Mouse (Mus musculus): ENCODE data around the gene Rptn.
"Not testable (repeated sequence)": the region's sequence is repeated elsewhere in the genome, so short reads cannot be mapped to it uniquely, and the experiment has no call there.

Gene Rptn

GRCm38 (mm10) chr3:93393366-93393765 is at the start of gene Rptn:
Rptn (plus strand) TSS chr3:93393699.
- DNase-seq (ENCODE audit: low read depth, low spot score): no peak

DNA sequence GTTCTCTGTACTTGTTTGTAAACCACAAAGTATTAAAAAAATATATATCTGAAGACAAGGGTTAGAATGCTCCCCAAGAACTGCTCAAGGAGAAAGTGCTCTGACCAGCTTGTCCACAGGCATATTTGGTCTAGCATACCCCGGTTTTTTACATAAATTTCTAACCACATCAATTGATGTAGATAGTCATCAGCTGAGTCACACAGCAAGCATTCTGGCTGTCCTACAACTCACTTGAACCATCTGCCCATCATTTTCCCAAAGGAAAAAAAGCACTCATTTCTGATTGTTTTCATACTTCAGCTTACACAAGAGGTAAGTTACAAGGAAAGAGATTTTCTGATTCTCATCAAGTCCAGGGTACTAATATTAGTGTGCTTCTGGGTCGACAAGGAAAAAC is 46.6 kb upstream of the Rptn start:
- no peak for DNase-seq (ENCODE audit: low read depth, low spot score)

DNA sequence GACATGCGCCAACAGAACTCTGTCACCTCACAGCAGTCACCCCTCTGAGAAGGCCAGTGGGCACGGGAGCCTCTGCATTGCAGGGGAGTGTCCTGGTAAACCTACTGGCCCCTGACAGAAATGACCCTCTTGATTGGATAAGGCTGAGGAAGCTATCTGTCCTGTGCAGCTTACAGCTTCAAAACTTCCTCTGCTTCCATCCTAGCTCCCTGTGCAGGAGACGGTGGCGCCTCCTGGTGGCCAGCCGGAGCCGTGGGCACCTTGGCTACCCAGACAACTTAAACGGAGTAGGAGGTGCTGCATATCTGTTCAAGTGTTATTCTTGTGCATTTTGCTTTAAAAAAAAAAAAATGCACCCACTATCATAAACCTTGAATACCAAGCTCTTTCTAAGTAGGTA is 33.5 kb upstream of the Rptn start:
- DNase-seq (ENCODE audit: low read depth, low spot score): no peak

DNA sequence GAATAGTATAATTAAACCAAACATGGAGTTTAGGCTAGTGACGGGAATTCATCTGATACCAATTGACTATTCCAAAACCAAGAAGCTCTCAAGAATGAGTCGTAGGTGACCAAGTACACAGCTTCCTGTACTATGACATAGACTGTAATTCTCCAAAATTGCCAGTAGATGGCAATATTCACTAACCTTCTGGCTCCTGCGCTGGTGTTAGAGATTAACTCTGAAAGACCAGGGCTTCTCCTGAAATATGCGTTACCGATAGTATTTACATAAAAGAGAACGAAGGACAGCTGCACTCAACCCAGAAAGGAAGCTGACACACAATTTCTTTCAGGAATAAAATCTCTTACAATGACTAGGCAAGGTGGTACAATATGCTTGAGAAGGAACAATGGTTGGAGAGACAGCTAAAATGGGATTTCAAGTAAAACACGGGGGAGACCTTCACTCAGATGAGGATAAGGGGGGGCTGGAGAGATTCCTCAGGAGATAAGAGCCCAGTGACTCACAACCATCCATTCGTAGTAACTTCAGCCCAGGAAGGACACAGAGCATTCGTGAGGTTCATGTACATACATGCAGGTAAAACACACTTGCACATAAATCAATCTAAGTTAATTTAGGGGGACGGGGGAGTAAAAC is 31.4 kb upstream of the Rptn start:
- no peak for DNase-seq (ENCODE audit: low read depth, low spot score)

GRCm38 (mm10) chr3:93366966-93367575 is 26.4 kb upstream of the Rptn start:
- DNase-seq (ENCODE audit: low read depth, low spot score): no peak

DNA sequence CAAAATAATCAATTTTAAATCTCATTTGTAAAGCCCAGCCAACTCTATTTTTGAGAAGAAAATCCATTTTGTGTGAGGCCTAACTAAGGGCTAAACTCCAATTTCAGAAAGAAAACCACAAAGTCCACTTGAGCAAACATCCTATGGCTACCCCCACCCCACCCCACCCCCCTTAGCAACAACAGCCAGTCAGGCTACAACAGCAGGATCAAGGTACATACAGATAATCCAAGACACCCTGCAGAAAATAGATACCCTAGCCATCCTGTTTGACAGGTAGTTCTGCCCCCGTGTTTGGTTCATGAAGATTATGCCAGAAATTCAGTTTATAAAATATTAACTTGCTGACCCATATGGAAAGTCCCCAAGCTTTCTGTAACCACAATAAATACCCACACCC is 25.3 kb upstream of the Rptn start:
- no peak for DNase-seq (ENCODE audit: low read depth, low spot score)

GRCm38 (mm10) chr3:93373416-93373815 is 20.1 kb upstream of the Rptn start:
- DNase-seq (ENCODE audit: low read depth, low spot score): peak; percentile 5

GRCm38 (mm10) chr3:93375196-93375595 is 18.3 kb upstream of the Rptn start:
- DNase-seq (ENCODE audit: low read depth, low spot score): no peak

- no peak for DNase-seq (ENCODE audit: low read depth, low spot score)
These were observed 17.9 kb upstream of the Rptn start for GRCm38 (mm10) chr3:93375601-93376000.

DNA sequence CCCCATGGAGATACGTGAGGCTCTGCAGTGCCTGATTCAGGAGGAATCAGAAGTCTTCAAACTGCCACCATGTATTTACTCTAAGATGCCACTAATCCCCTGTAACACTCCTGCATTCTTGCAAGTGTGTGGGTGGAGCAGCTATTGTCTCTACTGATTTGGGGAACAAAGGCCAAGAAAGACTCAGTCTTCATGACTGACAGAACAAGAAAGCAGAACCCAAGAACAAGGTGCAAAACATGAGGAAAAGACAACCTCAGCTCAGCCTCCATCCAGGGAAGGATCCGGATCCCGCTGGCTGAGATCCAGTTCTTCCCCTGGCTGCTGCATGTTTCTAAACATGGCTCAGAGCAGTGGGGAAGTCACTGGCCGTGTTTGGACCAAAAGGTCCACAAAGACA is 15.4 kb upstream of the Rptn start:
- DNase-seq (ENCODE audit: low read depth, low spot score): no peak

- no peak for DNase-seq (ENCODE audit: low read depth, low spot score)
These were observed 10.4 kb downstream of the Rptn start for GRCm38 (mm10) chr3:93403936-93404335.

DNA sequence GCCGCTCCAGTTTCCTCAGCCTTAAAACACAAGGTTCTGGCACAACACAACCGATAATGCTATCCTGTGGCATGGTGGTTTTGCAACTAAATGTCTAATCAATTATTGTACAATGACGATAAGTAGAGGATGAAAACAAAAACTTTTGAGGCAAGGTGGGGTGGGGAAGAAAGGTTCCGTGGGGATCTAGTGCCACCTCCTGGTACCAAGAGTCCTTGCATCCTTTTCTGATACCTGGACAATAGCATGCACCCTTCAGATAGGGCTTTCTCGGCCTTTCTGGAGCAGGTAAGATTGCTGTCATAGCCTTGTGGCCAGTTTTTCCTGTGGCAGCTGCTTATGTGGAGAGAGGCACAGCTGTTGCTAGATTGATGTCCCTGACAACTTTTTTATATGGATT is 13.5 kb downstream of the Rptn start:
- peak; percentile 4 for DNase-seq (ENCODE audit: low read depth, low spot score)

DNA sequence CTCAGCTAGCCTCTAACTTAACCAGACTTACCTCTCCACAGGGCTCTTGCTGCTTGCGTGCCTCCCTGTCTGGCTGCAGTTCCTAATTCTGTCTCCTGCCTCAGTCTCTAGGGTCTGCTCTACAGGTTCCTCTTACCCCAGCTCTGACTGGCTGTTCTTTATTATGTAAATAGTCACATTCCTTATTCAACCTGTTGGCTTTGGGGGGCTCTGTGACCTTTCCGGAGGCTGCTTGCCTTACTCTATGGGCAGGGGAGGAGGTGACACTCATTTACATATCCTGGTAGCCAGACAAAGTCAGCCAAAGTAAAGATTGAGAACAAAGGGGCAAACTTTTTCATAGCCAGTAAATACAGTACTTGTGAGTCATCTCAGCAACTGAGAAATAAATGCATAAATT is 18.4 kb downstream of the Rptn start:
- DNase-seq (ENCODE audit: low read depth, low spot score): no peak

GRCm38 (mm10) chr3:93431673-93432072 is 38.2 kb downstream of the Rptn start:
- no peak for DNase-seq (ENCODE audit: low read depth, low spot score)

DNA sequence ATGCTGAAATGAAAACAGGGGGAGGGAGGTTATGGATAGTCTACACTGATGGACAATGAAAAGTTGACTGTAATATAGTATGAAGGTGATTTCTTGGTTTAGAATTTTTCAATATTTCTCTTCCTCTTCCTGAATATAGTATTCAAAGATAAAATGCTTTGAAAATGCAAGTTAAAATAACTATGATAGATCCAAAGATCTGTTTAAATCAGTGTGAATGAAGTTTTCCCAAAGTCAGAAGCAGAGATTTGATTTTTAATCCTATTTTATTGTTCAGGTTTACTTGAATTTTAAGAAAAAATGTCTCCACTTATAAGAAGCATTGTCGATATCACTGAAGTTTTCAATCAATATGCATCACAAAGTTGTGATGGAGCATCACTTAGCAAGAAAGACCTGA is 48.5 kb downstream of the Rptn start, which contains the start of gene Tchh:
Tchh (plus strand) TSS at position 301 of the 400 bp plus-strand sequence.
- DNase-seq (ENCODE audit: low read depth, low spot score): no peak

DNA sequence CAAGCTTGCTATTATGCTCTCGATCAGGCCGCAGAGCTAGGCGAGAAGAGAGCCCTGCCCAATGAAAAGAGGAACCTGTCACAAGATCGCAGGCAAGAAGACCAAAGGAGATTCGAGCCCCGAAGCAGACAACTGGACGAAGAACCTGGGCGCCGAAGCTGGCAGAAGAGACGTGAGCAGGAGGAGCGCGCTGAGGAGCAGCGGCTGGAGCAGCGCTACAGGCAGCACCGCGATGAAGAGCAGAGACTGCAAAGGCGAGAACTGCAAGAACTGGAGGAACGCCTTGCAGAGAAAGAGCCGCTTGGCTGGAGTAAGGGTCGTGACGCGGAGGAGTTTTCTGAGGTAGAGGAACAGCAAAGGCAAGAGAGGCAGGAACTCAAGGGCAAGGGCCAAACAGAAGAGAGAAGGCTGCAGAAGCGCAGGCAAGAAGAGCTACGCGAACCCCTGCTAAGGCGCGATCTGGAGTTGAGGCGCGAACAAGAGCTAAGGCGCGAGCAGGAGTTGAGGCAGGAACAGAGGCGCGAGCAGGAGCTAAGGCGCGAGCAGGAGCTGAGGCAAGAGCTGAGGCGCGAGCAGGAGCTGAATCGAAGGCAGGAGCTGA is 50.1 kb downstream of the Rptn start:
- DNase-seq (ENCODE audit: low read depth, low spot score): no peak

GRCm38 (mm10) chr3:93444343-93445164 is 51.1 kb downstream of the Rptn start:
- DNase-seq (ENCODE audit: low read depth, low spot score): peak; percentile 69

- DNase-seq (ENCODE audit: low read depth, low spot score): no peak
These were observed 51.7 kb downstream of the Rptn start for GRCm38 (mm10) chr3:93445165-93445705.

- DNase-seq (ENCODE audit: low read depth, low spot score): no peak
These were observed 52.7 kb downstream of the Rptn start for GRCm38 (mm10) chr3:93446128-93446755.

- DNase-seq (ENCODE audit: low read depth, low spot score): not testable (repeated sequence)
These were observed 53.2 kb downstream of the Rptn start for GRCm38 (mm10) chr3:93446756-93447137.

DNA sequence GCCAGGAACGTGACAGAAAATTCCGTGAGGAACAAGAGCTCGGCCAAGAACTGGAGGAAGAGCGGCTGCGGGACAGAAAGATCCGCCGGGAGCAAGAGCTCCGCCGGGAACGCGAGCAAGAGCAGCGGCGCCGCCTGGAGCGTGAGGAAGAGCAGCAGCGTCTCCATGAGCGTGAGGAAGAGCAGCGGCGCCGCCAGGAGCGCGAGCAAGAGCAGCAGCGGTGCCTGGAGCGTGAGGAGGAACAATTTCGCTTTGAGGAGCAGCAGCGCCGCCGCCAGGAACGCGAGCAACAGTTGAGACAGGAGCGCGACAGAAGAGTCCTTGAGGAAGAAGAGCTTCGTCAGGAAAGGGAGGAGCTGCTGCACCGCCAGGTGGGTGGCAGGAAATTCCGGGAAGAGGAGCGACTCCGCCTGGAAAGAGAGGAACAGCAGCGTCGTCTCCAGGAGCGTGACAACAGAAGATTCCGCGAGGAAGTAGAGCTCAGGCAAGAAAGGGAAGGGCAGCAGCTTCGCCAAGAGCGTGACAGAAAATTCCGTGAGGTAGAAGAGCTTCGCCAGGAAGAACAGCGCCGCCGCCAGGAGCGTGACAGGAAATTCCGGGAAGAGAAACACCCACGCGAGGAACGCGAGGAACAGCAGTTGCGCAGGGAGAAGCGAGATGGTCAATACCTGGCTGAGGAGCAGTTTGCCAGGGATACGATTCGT is 53.8 kb downstream of the Rptn start:
- DNase-seq (ENCODE audit: low read depth, low spot score): peak; percentile 75

All from telencephalon, adult 2 months (tissue).